Mouse (Mus musculus) right cerebral cortex, postnatal 10 days (tissue): ENCODE measurements around the gene Adat2.

ENCODE experiments used
- DNase-seq, 2 experiments: peaks; one replicate each; pipeline ENCODE4 v3.0.0; 2021; ENCODE audit warnings: low spot score in 2 of 2

Gene Adat2

DNA sequence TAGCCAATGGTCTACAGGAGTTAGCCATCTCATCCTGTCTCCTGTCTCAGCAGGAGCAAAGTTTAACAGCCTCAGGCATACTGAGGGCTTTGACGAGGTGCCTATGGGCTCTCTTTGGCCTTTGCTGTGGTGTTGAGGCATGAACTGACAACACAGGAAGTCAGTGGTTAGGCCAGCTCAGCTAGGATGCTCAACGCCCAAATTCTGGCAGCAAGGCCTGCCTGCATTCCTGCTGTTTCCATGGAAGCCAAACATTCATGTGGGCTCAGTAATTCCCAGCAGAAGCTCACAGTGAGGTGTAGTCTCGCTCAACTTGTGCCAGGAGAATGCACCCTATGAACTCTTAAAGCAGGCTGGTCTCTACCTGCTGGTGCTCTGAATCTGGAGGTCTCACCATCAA is 43.4 kb downstream of the Adat2 start:
- DNase-seq, result peak; percentile 53 to 66

DNA sequence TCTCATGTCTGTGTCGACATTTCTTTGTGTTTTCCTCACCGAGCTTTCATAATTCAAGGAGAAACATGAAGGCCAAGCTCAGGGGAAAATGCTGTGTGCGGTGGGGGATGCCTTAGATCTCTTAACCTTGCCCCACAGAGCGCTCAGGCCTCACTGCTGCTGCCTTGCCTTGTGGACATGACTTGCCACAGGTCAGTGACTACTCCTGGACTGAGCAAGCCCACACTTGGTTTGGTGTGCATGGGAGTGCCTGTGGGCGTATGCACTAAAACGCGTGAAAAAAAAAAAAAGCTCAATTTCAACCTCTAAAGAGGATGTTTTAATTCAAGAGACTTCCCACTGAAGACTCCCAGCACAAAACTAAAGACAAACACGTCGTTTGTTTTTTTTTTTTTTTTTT is 44.2 kb downstream of the Adat2 start:
- DNase-seq, result peak in 1 of 2 experiments; percentile 26

DNA sequence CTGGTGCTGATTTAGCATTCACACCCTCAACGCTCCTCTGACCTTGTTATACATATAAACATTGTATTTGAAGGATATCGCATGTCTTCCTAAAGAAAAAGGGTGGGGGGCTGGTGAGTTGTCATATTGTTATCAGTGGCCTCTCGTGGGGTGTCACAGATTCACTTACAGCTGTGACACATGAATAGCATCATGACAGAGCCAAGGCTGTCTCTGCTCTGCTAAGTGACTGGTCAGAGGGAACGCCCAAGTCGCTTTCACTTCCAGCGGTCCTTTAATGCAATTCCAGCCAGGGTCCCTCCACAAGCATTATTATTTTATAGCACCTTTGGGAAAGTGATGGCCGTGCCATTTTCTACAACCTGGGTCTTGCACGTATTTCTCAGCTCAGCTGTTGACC is 44.8 kb downstream of the Adat2 start:
- no peak for DNase-seq

DNA sequence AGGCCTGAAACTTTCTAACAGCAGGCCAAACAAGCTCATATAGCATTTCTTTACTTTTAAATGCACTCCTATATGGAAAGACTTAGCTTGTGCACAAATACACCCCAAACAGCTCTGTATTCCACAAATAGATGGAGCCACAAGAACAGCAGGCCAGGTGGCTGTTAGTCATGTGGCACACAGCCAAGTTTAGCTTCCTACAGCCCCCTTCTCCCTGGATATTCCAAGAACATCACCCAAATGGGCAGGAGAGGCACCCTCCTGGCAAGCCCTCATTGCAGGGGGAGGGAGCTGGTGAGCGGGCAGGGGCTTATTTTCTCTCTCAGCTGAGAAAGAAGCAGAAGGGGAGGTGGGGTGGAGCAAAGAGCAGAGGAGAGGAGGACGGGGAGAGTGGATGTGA is 48.2 kb downstream of the Adat2 start:
- DNase-seq, result peak; percentile 45 to 47
